Mouse (Mus musculus) left cerebral cortex, adult 11 months (tissue): ENCODE data around the gene Slc7a6os.
"Not testable (repeated sequence)": the region's sequence is repeated elsewhere in the genome, so short reads cannot be mapped to it uniquely, and the experiment has no call there.

Source experiments
- DNase-seq: peaks from one replicate; pipeline ENCODE4 v3.0.0; 2022; ENCODE audit warnings: low spot score

The Slc7a6os gene

DNA sequence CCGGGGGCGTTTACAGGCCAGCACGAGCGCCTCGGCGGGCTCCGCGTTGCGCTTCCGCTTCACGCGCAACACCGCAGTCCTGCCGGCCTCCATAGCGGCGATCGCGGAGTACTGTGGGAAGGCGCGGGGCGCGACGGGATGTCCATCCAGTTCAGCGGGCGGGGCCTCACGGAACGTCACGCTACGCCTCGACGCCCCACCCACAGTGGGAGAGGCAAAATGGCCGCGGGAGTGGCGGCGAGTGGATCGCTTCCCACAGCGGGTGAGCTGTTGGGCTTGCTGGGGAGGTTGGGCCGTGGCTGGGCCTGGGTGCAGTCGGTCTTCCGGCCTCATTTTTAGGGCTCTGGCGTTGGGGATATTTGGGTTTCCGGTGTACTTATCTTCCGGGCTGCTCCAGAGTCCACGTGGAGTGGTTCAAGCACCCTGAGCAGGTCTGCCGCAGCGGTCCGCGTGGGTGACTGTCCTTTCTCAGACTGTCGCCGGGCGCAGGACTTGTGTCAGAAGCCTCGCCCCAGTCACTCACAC lies at the start of gene Slc7a6os, which contains the start of gene Prmt7:
Gene Slc7a6os (minus strand): TSS at position 115 of the 525 bp plus-strand sequence.
Gene Prmt7 (plus strand): TSS at position 116 of the 525 bp plus-strand sequence.
- peak; percentile 91 for DNase-seq

DNA sequence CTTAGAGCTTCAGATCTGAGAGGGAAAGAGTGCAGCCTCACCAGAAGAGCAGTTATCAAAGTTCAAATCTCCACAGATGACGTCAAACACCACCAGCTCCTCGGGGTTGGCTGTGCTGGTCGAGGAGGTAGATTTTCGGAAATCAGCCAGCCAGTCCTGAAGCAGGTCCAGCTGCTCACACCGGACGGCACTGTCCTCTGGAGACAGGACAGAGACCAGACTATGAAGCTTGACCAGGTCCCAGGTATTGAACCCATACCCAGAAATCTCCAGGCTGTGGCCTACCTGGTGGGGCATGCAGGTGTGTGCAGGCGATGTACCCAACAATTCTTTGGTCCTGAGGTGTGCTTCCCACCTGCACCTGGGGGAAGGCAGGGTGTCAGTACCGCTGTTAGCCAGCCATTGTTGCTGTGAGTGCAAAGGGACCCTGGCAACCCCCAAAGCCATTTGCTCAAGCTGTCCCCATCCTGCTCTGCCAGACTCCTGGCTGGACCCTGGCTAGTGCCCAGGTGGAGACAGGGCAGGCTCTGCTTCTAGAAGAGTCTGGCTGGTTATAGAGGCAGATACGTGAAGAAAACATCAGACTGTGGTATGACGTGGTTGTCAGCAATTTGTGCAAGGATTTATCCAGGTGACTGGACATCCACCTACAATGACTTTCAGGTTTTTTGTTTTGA lies 49.0 kb upstream of the Slc7a6os start:
- no peak for DNase-seq

DNA sequence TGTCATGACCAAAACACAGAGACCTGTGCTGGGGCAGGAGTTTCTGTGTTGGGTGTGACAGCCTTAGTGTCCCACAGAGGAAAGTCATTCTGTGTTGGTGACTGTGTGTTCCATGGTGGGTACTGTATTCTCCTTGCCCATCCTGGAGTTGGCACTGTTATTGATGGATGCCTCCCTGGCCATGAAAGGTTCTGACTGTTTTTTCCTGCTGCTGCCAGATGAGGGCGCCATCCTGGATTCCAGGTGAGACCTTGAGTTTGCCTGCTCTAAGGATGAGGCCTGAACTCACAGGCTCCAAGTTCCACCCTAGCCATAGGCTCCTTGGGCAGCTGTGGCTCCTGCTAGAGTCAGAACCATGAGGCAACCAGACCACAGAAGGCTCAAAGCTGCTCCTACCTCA lies 47.4 kb upstream of the Slc7a6os start:
- no peak for DNase-seq

DNA sequence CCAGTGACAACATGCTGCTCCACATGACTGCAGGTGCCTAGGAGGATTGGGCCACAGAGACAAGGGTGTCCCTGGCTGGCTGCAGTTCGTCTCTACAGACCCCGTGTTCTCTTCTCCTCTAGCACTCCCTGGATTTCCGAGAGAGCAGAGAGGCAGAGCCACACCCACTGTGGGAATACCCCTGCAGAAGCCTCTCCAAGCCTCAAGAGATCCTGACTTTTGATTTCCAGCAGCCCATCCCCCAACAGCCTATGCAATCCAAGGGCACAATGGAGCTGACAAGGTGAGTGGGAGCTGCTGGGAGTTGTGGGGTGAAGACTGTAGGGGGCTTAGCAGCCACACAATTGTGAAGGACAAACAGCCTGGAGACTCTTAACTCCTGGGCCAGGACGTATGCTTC lies 39.5 kb upstream of the Slc7a6os start:
- no peak for DNase-seq

DNA sequence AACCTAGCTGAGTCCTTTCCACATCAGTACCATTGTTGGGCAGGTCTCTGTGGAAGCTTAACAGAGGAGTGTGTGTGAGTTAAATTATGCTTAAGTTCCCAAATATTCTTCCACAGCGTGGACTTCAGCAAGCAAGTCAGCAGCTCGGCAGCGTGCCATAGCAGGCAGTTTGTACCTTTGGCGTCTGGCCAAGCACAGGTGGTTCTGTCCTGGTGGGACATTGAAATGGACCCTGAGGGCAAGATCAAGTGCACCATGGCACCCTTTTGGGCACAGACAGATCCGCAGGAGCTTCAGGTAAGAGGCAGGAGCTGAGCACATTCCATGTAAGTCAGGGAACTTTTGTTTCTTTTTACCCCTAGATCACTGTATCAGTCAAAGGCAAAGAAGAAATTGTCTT lies 26.4 kb upstream of the Slc7a6os start:
- no peak for DNase-seq

DNA sequence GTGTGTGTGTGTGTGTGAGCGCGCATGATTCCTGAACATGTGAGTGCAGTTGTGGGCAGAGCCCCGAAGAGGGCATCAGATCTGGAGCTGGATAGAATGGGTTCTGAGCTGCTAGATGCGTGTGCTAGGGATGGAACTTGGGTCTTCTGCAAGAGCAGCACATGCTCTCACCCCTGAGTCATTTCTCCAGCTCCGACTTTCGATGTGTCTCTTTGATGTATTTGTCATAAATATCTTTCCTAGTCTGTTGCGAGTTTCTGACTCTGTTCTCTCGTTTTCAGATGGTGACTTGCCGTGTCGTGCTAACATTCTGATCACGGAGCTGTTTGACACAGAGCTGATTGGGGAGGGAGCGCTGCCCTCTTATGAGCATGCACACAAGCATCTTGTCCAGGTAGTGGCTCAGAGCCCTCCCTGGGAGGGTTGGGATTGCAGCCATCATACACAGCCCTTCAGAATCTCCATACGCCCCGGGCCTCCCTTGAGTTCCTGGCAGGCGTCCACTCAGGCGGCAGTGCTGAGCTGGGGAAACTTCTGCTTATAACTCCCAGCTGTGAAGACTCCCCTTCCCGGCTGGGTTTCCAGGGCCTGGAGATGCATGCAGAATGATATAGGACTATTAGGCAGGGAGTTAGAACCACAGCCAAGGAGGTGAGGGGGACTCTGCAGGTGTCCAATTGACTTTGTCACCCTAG lies 24.0 kb upstream of the Slc7a6os start:
- DNase-seq, result no peak

DNA sequence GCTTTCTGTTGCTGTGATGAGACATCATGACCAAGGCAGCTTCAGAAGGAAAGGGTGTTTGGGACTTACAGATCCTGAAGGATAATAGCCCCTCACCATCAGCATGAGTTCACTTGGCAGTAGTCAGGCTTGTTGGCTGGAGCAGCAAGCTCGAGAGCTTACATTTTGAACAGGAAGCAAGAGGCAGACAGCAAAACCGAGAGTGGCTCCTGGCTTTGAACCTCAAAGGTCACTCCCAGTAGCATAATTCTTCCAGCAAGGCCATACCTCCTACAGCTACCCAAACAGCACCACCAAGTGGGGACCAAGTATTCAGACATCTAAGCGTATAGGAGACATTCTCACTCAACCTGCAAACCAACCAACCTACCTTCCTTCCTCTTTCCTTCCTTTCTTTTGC lies 22.0 kb upstream of the Slc7a6os start:
- no peak for DNase-seq

DNA sequence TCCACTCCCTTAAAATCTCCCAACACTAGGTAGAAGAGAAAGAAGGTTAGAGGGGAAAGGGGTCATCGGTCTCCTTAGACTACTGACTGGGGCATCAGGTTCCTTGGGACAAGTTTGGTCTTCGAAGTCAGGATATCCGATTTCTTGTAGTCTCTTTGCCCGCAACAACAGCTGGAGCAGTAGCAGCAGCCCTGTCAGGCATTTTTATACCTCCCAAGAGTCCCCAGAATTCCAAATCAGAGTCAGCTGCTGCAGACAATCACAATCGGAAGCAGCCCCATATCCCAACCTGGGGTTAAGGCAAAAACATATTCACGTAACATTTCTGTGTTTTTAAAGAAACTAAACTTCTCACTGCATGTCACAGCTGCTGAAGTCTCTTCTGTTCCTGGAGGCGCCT lies 20.8 kb upstream of the Slc7a6os start:
- DNase-seq, result no peak

DNA sequence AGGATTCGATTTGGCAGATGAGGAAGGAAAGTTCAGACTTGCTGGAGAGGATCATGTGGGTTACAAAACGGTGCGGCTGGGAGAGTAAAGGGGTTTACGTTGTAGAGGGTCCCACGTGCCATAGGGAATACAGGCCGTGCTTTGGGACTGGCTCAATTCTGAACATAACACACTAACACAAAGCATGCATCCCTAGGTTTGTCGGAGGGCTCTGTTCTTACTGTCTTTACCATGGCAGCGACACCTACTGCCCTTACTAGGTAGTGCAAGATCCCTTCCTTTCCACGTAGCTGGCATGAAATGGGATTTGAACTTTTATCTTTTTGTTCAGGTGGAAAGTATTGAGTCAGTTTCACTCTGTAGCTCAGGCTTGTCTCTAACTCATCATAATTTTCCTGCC lies 15.9 kb upstream of the Slc7a6os start:
- no peak for DNase-seq

DNA sequence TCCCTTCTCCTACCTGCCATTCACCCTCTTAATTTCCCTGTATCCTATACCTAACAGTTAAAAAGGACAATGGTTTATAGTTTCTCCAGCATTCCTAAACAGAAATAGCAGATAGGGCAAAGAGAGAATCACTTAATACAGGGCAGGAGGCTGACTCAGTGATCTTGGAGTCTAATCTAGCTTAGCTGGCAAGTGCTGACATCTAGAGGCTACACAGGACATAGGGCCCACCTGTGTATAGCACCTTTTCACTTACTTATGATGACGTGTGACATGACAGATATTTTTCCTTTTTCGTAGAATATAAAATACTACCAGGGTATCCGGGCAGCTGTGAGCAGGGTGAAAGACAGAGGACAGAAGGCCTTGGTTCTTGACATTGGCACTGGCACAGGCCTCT lies 8.9 kb upstream of the Slc7a6os start:
- no peak for DNase-seq

DNA sequence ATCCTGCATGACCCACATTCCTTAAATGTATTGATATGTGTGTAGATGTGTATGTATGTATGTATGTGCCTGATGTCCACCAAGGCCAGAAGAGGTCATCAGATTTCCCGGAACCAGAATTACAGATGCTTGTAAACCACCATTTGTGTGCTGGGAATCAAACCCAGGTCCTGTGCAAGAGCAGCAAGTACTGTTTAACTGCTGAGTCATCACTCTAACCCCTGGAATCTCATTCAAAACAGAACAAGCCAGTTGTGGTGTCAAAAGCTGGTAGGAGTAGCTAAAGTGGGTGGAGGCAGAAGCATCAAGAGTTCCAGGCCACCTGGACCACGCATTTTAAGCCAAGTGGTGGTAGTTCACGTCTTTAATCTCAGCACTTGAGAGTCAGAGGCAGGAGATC lies 3.2 kb upstream of the Slc7a6os start:
- no peak for DNase-seq

DNA sequence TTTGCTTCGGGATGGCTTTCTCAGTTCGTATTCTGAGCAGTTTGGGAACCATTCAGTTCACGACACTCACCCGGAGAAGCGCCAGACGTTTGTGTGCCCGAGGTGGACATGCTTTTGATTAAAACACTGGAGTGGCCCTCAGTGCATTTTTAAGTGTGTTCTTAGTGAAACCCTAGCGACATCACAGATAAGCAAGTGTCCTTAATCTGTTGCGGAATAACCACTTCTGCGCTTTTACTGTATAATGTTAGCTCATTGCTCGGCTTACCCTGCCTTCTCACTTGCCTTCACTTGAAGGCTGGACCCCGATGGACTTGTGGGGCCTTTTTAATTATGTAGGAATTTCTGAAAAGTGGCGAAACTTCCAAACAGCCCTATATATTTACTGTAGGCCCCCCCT lies 686 bp upstream of the Slc7a6os start:
- no peak for DNase-seq

DNA sequence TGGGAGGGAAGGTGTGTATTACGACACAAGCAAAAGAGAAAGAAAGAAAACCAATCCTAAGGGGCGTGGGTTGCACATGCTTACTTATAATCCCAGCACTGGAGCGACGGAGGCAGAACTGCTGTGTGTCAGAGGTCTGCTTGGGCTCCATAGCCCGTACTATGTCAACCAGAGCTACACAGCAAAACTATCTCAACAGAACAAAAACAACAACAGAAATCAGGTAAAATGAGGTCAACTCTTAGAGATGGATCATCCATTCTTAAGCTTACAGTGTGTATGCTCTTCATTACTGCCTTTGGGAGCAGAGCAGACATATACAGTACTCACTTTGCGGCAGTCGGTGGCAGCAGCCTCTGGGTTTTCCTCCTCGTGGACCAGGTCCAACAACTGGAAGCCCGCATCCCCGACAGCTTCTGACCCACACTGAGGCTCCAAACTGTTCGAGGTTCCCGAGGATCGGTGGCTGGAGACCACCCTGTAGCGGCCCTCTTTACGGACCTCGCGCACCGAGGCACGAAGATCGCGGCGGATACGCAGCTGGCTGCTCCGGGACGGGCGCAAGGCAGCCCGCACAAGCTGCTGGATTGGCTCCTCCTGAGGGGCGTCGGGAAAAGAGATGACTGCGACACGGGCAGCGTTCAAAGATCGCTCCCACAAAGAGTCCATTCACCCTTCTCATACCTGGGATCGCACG lies 552 bp downstream of the Slc7a6os start:
- DNase-seq, result no peak

DNA sequence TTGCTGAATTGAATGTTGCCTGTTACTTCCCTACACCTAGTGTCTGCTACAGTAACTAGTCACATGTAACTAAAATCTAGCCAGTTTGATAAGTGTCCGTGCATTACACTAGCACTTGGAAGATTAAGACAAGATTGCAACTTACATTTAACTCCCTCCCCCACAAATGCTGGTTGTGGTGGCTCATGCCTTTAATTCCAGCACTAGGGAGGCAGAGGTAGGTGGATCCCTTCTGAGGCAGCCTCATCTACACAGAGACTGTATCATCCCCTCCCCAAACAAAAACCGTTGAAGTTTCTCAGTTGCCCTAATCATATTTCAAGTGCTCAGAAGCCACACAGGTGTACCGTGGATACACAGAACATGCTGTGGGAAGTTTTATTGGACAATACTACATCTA lies 11.1 kb downstream of the Slc7a6os start:
- DNase-seq, result not testable (repeated sequence)

DNA sequence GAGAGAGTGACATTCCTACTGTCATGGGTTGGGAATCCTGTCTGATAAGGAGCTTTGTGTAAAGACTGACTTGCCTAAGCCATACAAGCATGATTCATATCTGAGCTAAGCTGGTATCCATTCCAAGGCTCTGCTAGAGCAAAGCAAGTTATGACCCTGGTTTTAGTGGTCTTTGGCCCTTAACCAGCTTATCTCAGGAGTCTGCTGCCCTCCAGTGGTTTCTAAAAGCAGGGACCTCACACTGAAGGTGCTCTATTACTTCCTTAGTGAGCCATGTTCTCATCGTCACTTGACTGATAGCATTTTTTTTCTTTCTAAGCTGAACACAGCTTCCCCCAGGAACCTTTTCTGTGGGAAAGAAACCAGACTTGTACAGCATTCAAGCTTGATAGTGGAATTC lies 12.0 kb downstream of the Slc7a6os start:
- DNase-seq, result no peak

DNA sequence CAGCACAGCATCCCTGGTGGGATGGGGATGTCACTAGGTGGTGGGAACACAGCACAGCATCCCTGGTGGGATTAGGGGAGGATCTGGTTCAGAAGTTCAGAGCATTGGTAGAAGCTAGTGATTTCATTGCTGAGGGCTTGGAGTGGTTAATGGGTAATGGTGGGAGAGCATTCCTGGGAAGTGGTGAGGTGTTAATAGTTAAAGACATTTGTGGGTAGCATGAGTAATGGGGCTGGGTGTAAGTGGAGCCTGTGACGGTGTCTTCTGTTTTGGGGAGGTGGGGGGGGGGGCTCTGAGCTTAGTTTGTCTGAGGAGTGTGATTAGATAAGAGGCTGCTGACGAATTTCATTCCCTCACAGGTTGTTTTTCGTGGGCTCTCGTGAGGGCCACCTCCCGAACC lies 16.7 kb downstream of the Slc7a6os start:
- no peak for DNase-seq

DNA sequence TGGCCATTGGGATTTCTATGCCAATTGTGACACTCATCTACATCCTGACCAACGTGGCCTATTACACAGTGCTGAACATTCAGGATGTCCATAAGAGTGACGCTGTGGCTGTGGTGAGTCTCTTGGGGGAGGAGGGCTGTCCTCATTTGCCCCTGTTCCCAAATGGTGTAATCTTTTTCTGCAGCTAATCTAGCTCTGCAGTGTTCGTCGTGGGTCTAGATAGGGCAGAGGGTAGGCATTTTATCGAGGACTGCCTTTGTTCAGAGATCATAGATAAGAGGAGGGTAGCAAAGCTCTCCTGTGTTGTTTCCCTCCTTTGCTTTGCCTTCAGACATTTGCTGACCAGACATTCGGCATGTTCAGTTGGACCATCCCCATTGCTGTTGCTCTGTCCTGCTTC lies 17.6 kb downstream of the Slc7a6os start:
- DNase-seq, result no peak

DNA sequence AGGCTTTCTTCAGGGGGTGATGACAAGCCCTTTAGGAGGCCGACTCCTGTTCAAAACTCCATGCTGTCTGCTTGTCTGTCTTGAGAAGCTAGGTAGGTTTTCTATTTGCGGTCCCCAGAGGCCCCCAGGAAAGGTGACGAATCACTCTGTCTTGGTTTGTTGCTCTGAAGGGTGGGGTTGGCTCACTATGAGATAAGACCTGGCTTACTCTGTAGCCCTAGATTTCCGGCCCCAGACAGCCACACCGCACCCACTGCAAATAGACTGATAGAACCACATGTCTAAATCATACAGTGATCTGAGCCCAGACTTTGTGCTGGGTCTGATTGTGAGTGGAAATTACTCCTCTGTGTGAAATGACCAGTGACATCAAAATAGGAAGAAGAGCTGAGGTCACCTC lies 19.1 kb downstream of the Slc7a6os start:
- no peak for DNase-seq

DNA sequence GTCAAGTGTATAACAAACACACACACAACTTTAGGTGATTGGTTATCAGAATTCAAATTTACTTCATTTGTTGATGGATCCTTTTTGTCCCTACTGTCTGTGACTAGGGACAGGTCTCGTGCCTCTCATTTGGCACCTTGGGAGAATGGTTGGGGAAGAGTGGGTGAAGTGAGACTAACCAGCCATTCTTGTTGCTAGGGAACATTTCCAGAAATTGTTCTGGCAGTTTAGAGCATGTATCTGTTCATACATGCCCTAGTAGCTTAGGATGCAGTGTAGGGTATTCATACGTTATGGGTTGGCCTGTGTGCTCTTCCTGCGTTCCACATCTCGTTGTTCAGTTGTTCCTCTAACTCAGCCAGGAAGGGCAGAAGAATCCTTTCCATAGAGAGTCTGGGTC lies 21.6 kb downstream of the Slc7a6os start:
- DNase-seq, result no peak

DNA sequence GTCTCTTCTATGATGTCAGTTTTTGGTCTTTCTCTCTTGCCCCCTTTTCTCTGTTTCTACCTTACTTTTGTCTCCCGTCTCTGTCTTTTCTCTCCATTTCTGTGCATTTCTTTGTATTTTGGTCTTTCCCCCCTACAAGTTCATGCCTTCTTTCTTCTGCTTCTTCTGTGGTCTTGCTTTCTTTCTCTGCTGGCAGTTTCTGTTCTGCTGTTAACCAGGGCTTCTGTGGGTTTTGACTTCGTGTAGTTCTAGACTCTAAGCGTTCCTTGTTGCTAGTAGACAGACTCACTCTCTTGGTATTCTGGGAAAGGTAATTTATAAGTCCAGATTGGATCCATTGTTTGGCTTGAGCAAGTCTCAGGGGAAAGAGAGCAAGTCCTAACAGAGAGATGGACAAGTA lies 24.3 kb downstream of the Slc7a6os start:
- DNase-seq, result no peak

DNA sequence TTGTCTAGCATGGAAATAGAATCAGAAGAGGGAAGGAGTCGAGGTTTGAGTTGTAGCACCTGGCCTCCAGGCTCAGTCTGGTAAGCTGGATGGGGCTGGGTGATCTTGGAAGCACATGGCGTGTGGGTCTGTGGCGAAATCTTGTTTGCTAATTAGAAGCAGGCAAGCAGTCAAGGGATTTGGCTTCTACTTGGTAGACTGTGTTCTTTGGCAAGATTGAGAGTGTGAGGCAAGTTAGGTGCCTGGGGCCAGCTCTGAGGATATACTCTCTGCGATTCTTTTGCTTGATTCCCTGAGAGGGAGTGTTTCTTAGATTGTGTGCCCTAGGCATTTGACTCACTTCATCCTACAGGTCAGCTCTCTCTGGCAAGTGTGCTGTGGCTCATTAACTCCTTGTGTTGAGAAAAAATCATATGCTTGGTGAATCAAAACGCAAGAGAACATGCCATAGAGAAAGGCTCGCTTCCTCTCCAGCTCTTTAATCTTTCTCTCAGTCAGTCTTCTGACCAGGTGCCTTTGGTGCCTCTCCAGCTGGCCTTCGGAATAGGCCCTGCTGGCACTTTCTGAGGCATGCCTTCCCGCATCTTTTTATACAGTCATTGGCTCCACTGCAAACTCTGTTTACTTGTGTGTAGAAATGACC lies 25.0 kb downstream of the Slc7a6os start:
- DNase-seq, result no peak

DNA sequence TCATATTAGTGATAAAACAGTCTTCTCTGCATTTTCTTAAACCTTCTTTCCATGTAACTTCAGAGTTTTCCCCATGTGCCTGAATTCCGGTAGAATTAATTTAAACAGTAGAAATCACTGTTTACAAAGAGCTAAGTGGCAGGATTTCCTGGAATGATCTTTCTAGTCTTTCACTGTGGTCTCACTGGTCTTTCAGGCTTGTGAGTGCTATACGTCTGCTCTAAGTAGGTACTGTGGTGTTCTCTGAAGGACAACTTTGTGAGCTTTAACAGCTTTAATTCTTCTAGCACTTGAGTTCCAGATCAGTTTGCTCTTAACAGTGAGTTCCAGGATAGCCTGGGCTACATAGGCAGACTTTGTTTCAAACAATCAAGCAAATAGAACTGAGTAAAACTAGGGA lies 32.3 kb downstream of the Slc7a6os start:
- DNase-seq, result no peak

DNA sequence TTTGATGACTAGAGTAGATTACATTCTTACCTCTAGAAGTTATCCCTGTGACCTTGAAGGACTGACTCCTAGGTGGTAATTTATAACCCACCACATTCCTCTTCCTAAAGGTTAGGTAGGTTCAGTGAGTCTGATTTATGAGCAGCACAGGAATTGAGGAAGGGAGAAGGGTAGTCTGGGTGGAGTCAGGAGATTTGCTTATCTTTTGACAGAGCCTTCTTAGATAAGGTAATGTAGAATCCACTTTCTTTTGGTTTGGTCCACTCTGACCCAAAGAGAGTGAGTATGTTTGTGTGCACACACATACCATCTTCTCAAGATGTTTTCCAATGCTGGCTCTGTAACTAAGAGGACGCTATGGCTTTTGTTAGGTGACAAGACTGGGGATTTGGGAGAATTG lies 33.1 kb downstream of the Slc7a6os start:
- no peak for DNase-seq
